Mouse (Mus musculus) layer of hippocampus, postnatal 25 days (tissue): ENCODE results near the gene Usp17ld. TPM values are rescaled to one million over a fixed set of nuclear protein-coding genes. Genes with fewer than 3 reads are reported as not detected.
"Not testable (repeated sequence)": the region's sequence is repeated elsewhere in the genome, so short reads cannot be mapped to it uniquely, and the experiment has no call there.

Experiments used
- DNase-seq, 2 experiments: peaks; one replicate each; pipeline ENCODE4 v3.0.0; 2022; ENCODE audit warnings: mixed read lengths in 2 of 2, low spot score in 1 of 2; ENCODE audit errors: extremely low spot score in 1 of 2
- microRNA-seq, 2 experiments: library from miRNA; unstranded; fragments of <30 nt; microRNA quantifications; one replicate each; pipeline ENCODE4 v1.2.0; 2021
- total RNA-seq, 2 experiments: library from RNA; stranded (reverse); gene quantifications; 2 replicates each; pipeline ENCODE4 v1.2.3; 2021

Usp17ld gene
- total RNA-seq = not detected

DNA sequence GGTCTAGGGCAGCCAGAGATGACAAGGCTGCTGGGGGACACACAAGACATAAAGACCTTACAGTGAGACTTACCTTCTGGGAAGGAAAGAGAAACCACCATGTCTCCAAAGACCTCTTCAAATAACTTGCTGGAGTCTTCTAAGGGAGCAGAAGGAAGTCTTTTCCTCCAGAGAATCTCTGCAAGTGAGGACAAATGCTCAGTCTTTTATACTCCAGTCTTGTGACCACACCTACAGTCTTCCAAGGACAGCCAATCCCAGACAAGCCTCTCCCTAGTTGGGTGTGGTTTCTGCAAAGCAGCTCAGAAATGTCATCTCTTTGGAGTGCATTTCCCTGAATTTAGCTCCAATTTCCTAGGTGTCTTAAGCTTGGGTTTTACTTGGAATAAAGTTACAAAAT lies at the start of gene Usp17ld:
Gene Usp17ld, minus strand, starts transcription at position 101 of the 400 bp plus-strand sequence.
- DNase-seq = not testable (repeated sequence)

DNA sequence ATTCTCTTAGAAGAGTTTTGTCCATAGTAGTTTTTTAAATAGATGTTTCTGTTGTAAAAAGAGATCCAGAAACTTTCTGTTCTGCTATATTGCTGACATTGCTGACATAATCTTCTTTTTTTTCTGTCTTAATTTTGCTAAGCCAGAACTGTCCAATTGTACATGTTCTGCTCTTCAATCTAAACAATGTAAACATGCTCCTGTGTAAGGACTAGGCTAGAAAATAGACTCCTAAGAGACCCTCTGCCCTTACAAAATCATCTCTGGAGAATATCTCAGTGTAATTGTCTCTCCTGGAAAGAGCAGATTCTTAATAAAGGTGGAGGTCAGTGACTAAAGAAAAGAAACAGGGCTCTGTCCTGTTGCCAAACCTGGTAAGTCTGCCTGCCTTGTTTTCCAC lies 35.6 kb downstream of the Usp17ld start, which contains the start of gene Olfr594:
Gene Olfr594, plus strand, starts transcription at position 301 of the 400 bp plus-strand sequence.
- no peak for DNase-seq

DNA sequence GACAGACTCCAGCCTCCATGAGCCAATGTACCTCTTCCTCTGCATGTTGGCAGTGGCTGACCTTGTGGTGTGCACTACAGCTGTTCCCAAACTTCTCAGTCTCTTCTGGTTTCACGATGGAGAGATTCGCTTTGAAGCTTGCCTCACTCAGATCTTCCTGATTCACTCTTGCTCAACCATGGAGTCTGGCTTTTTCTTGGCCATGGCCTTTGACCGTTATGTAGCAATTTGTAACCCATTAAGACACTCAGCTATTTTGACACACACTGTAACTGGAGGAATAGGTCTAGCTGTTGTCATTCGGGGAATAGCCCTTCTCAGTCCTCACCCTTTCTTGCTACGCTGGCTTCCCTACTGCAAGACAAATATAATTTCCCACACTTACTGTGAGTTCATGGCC lies 40.3 kb downstream of the Usp17ld start:
- DNase-seq = not testable (repeated sequence)

DNA sequence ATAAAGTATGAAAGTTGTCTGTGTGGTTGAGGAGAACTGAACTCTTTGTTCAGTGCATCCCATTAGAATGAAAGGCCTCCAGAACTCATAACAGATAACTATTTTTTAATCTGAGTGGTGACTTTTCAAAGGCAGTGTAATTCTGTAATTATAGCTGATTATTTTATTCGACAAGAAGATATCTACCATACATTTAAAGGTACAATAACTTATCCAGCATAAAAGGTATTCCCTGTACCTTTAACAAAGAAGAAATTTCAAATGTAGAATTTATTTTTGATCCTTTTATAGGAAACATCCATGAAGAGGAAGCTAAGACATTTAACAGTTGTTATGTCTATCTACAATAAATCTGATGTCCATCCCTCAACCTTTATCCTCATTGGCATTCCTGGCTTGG lies 40.7 kb downstream of the Usp17ld start, which contains the start of gene Olfr593:
Gene Olfr593, plus strand, starts transcription at position 301 of the 400 bp plus-strand sequence.
- no peak for DNase-seq

Small RNA genes lying within 50 kb of the gene (microRNA-seq; reads per million reads assigned to microRNA genes)
- 0 reads per million in 2 experiments for gene Gm23550
- gene Gm25171 = 0 reads per million in 2 experiments

Other genes starting within 250 kb of the Usp17ld start
- not detected for gene Olfr582, start 214.5 kb downstream of the Usp17ld start, total RNA-seq
- not detected for gene Olfr583, start 201.2 kb downstream of the Usp17ld start, total RNA-seq
- not detected for gene Olfr584, start 170.6 kb downstream of the Usp17ld start, total RNA-seq
- not detected for gene Olfr585, start 154.8 kb downstream of the Usp17ld start, total RNA-seq
- gene Olfr586, start 126.9 kb downstream of the Usp17ld start, total RNA-seq = not detected
- gene Olfr588-ps1, start 111.6 kb downstream of the Usp17ld start, total RNA-seq = not detected
- not detected for gene Olfr589, start 96.1 kb downstream of the Usp17ld start, total RNA-seq
- gene Olfr591, start 74.2 kb downstream of the Usp17ld start, total RNA-seq = not detected
- gene Olfr592, start 67.7 kb downstream of the Usp17ld start, total RNA-seq = not detected
- gene Olfr593, start 40.6 kb downstream of the Usp17ld start, total RNA-seq = not detected
- gene Olfr594, start 35.5 kb downstream of the Usp17ld start, total RNA-seq = not detected
- gene Olfr596, start 53.1 kb upstream of the Usp17ld start, total RNA-seq = not detected
- not detected for gene Olfr597, start 63.8 kb upstream of the Usp17ld start, total RNA-seq
- gene Olfr598, start 71.1 kb upstream of the Usp17ld start, total RNA-seq = not detected
- not detected for gene Olfr599, start 83.4 kb upstream of the Usp17ld start, total RNA-seq
- gene Olfr600, start 97.2 kb upstream of the Usp17ld start, total RNA-seq = not detected
- gene Olfr601, start 110.2 kb upstream of the Usp17ld start, total RNA-seq = not detected
- gene Olfr603, start 133.7 kb upstream of the Usp17ld start, total RNA-seq = not detected
- not detected for gene Usp17lc, start 162.6 kb upstream of the Usp17ld start, total RNA-seq
- not detected for gene Olfr605, start 192.9 kb upstream of the Usp17ld start, total RNA-seq
- gene Olfr606, start 196.5 kb upstream of the Usp17ld start, total RNA-seq = not detected
- gene Olfr607, start 211.6 kb upstream of the Usp17ld start, total RNA-seq = not detected
- gene Olfr608, start 217.4 kb upstream of the Usp17ld start, total RNA-seq = not detected
- gene Olfr609, start 245.6 kb upstream of the Usp17ld start, total RNA-seq = not detected